Mouse (Mus musculus) urinary bladder, postnatal 4 days (tissue): ENCODE data around the gene Exoc6.
"Not testable (repeated sequence)": the region's sequence is repeated elsewhere in the genome, so short reads cannot be mapped to it uniquely, and the experiment has no call there.

Source experiments
- DNase-seq, 2 experiments: peaks; one replicate each; pipeline ENCODE4 v3.0.0; 2021 to 2022; ENCODE audit warnings: low spot score in 2 of 2

The Exoc6 gene

GRCm38 (mm10) chr19:37537717-37538116 is 12.5 kb upstream of the Exoc6 start:
- no peak for DNase-seq

GRCm38 (mm10) chr19:37540201-37540600 is 10.0 kb upstream of the Exoc6 start:
- DNase-seq = no peak

GRCm38 (mm10) chr19:37543537-37544326 is 6.5 kb upstream of the Exoc6 start:
- no peak for DNase-seq

DNA sequence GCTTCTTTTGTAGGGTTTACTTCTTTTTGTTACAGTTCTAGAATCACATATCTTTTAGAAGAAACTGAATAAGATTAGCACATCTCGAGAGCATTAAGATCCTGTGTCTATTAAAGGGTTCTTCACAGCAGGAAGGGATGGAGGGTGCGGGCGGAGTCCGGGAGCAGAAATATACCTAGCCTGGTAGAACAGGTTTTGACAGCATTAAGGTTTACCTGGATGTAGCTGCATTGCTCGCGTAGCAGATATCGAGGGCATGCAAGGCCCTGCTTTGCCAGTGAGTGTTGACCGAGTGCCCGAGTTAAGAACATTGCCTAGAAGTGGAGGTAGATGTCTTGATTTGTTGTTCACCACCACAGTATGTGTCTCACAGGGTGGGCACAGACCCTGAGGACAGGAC is 5.7 kb upstream of the Exoc6 start:
- no peak for DNase-seq

GRCm38 (mm10) chr19:37545231-37545630 is 5.0 kb upstream of the Exoc6 start:
- DNase-seq = no peak

- DNase-seq = no peak
Measured at GRCm38 (mm10) chr19:37545725-37546124, 4.5 kb upstream of the Exoc6 start.

- no peak for DNase-seq
Measured at GRCm38 (mm10) chr19:37546776-37547175, 3.4 kb upstream of the Exoc6 start.

- DNase-seq = no peak
Measured at GRCm38 (mm10) chr19:37551040-37551566, 885 bp downstream of the Exoc6 start.

- DNase-seq = no peak
Measured at GRCm38 (mm10) chr19:37553376-37554265, 3.4 kb downstream of the Exoc6 start.

GRCm38 (mm10) chr19:37554266-37554650 is 4.0 kb downstream of the Exoc6 start:
- not testable (repeated sequence) for DNase-seq

GRCm38 (mm10) chr19:37555863-37556566 is 5.8 kb downstream of the Exoc6 start:
- no peak for DNase-seq

DNA sequence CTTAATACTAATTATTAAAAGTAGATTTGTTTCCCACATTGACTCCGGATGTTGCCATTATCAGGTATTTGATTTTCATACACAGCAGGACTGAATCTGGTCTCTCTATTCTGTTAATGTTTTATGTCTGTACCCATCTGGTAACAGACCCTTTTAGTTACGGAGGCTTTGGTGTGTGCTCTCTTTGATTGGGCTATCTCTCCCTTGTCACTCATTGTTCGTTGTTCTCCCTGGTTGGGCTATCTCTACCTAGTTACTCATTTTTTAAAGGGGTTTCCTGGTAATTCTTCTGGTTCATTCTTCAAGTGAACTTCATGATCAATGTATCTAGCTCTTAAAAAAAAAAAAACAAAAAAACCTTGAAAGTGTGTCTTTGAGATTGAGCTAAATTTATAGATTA is 7.7 kb downstream of the Exoc6 start:
- DNase-seq = no peak

DNA sequence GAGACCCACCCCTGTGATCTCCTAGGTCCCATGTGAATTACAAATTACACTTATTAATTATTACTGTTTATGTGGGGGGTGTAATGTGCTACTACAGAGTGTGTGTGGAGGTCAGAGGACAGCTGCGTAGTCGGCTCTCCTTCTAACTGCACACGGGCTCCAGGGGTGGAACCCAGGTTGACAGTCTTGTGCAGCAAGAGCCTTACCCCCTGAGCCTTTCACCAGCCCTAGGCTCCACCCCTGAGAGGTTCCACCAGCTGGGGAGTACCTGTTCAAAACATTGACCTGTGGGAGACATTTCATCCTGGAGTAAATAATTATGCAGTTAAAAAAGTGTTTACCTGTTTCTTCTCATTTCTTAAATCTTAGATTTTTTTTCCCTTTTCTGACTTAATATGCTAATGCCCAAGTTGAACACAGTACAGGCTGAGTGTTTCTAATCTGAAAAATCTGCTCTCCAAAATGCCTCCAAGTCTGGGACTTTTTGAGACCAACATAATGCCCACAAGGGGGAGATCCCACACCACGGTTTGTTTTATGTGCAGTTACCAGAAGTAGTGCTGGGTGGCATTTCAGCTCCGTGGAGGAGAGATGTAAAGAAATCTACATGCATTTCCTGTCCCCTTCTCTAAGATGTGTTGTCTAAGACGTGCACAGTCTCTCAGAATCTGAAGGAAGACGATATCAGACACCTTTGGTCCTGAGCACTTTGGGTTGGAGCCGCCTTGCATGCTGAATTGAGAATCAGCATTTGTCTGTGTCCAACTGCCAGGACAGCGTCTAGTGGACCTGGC is 9.3 kb downstream of the Exoc6 start:
- DNase-seq = no peak

- DNase-seq = no peak
Measured at GRCm38 (mm10) chr19:37560080-37560427, 9.8 kb downstream of the Exoc6 start.

GRCm38 (mm10) chr19:37561106-37561892 is 11.1 kb downstream of the Exoc6 start:
- no peak for DNase-seq

GRCm38 (mm10) chr19:37563763-37564162 is 13.5 kb downstream of the Exoc6 start:
- DNase-seq = no peak

- no peak for DNase-seq
Measured at GRCm38 (mm10) chr19:37565806-37566205, 15.6 kb downstream of the Exoc6 start.

- no peak for DNase-seq
Measured at GRCm38 (mm10) chr19:37569186-37569754, 19.1 kb downstream of the Exoc6 start.

GRCm38 (mm10) chr19:37570966-37571718 is 20.9 kb downstream of the Exoc6 start:
- no peak for DNase-seq
